Mouse (Mus musculus) testis, adult 2 months (tissue): ENCODE measurements at regions not wholly inside any gene's neighbourhood (a gene's known extent, or its start where the extent isn't known, plus 50 kb on each side); places are given as distances from the start of the nearest gene placed in this dataset.

Experiments used
- CTCF ChIP-seq: fragments of 200-500 bp; IDR thresholded peaks from 2 replicates; pipeline ENCODE4 v1.5.1; 2012; ENCODE audit warnings: low read depth, mild to moderate bottlenecking, inconsistent platforms, low read length, moderate library complexity; ENCODE audit not compliant: control insufficient read depth, insufficient read depth, insufficient replicate concordance
- POLR2A ChIP-seq: fragments of 200-500 bp; IDR thresholded peaks from 2 replicates; pipeline ENCODE4 v1.6.1; 2012; ENCODE audit warnings: low read depth, mild to moderate bottlenecking, inconsistent platforms, low read length, moderate library complexity; ENCODE audit not compliant: control insufficient read depth

- TF ChIP-seq CTCF (no peak), POLR2A (no peak)
These were observed 266.3 kb upstream of the Lyplal1 start for GRCm38 (mm10) chr1:186383453-186383852.
